Mouse (Mus musculus) neural tube, postnatal 0 days (tissue): ENCODE measurements around the gene Gm7942. TPM values are rescaled to one million over a fixed set of nuclear protein-coding genes. Genes with fewer than 3 reads are reported as not detected.

Experiments used
- polyA plus RNA-seq: library from polyadenylated mRNA; unstranded; fragments of >200 nt; fragmentation: Nextera tagmentation; extraction: Ambion mirVana; gene quantifications from 2 replicates; pipeline ENCODE4 v1.2.1, GENCODE M21; 2015

Gm7942 gene
- polyA plus RNA-seq: not detected in 2 replicates

GRCm38 (mm10) chr5:95106638-95107037, at the start of gene Gm7942:
Gm7942 (plus strand) TSS chr5:95106938.

Other genes starting within 250 kb of the Gm7942 start
- not detected in 2 replicates for gene Gm3183, start 241.5 kb upstream of the Gm7942 start, polyA plus RNA-seq
- gene Gm6367, start 118.3 kb upstream of the Gm7942 start, polyA plus RNA-seq: not detected in 2 replicates
- gene Gm16513, start 75.7 kb downstream of the Gm7942 start, polyA plus RNA-seq: not detected in 2 replicates
- gene Gm10424, start 165.8 kb downstream of the Gm7942 start, polyA plus RNA-seq: not detected in 2 replicates
- not detected in 2 replicates for gene Gm3259, start 199.0 kb downstream of the Gm7942 start, polyA plus RNA-seq